Mouse (Mus musculus) E14TG2a.4 (cell line): Measurements from ENCODE around the gene Zkscan17.

Experiments used
- CTCF ChIP-seq: conservative IDR thresholded peaks from 2 replicates; pipeline ENCODE4 v1.5.1; 2014; ENCODE audit warnings: low read length
- POU5F1 ChIP-seq: IDR thresholded peaks from 2 replicates; pipeline ENCODE4 v1.6.1; 2014; ENCODE audit warnings: low read length, borderline replicate concordance

DNA sequence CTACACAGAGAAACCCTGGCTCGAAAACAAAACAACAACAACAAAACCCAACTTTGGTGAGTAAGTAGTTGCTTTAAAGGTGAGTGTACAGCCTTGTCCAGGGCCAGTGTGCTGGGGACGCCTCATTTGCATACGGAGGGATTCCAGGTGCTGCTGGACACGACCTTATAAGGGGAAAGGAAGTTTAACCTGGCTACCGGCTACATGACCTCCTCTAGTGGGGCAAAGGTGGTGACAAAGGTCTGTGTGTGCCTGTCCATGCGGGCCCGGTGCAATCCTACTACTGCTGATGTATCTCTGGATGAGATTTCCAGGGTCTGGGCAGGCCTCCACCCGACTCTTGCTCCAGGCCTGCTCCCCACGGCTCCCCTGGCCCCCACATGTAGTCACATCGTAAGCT is 13.8 kb downstream of the Zkscan17 start:
- TF ChIP-seq CTCF (no peak), POU5F1 (no peak)
